Mouse (Mus musculus) stomach, embryonic 14.5 days (tissue): ENCODE data around the gene Zfp991. TPM values are rescaled to one million over a fixed set of nuclear protein-coding genes. Genes with fewer than 3 reads are reported as not detected.
A peak's percentile ranks its signal among the peaks of the same experiment; 100 is the strongest.
"Not testable (repeated sequence)": the region's sequence is repeated elsewhere in the genome, so short reads cannot be mapped to it uniquely, and the experiment has no call there.

ENCODE experiments used
- ATAC-seq: fragments of 200-750 bp; cut with Nextera tagmentation; 2 replicates; pipeline ENCODE4 v1.8.0; 2017; ENCODE audit warnings: low read depth, moderate TSS enrichment; ENCODE audit not compliant: insufficient number of reproducible peaks, insufficient read depth, low FRiP score
- H3K27ac ChIP-seq: fragments of 300-500 bp; sonication (generic); 2 replicates; pipeline ENCODE4 v1.5.1; 2014; ENCODE audit warnings: mild to moderate bottlenecking, low read length, moderate library complexity, mixed read lengths
- H3K27me3 ChIP-seq: fragments of 300-500 bp; sonication (generic); 2 replicates; pipeline ENCODE4 v1.6.1; 2014; ENCODE audit warnings: low read length, control low read depth, mixed read lengths; ENCODE audit not compliant: control insufficient read depth, insufficient read depth
- H3K36me3 ChIP-seq: fragments of 300-500 bp; sonication (generic); 2 replicates; pipeline ENCODE4 v1.6.1; 2014; ENCODE audit warnings: mild to moderate bottlenecking, control low read depth, low read length, moderate library complexity, mixed read lengths; ENCODE audit not compliant: control insufficient read depth, insufficient read depth
- H3K4me1 ChIP-seq: fragments of 300-500 bp; sonication (generic); 2 replicates; pipeline ENCODE4 v1.6.1; 2014; ENCODE audit warnings: low read length, control low read depth, mixed read lengths; ENCODE audit not compliant: control insufficient read depth, insufficient read depth
- H3K4me2 ChIP-seq: fragments of 300-500 bp; sonication (generic); replicated peaks from 2 replicates; pipeline ENCODE4 v1.6.1; 2014; ENCODE audit warnings: low read depth, low read length, control low read depth
- H3K4me3 ChIP-seq: fragments of 300-500 bp; sonication (generic); 2 replicates; pipeline ENCODE4 v1.5.1; 2014; ENCODE audit warnings: low read depth, low read length, control low read depth
- H3K9ac ChIP-seq: fragments of 300-500 bp; sonication (generic); replicated peaks from 2 replicates; pipeline ENCODE4 v1.6.1; 2014; ENCODE audit warnings: low read depth, mild to moderate bottlenecking, control low read depth, low read length, moderate library complexity, mixed read lengths
- H3K9me3 ChIP-seq: fragments of 300-500 bp; sonication (generic); 2 replicates; pipeline ENCODE4 v1.6.1; 2016; ENCODE audit warnings: low read depth, low read length, control low read depth; ENCODE audit not compliant: control insufficient read depth
- whole genome bisulfite sequencing: fragments of 180-500 bp; shearing (Covaris S2); extraction: QIAGEN DNeasy Blood & Tissue Kit; methylation state at CpG from one replicate; pipeline ENCODE4 v1.1.7; 2014; 5-methylcytosine and 5-hydroxymethylcytosine counted together
- polyA plus RNA-seq: library from polyadenylated mRNA; unstranded; fragments of >200 nt; fragmentation: Nextera tagmentation; extraction: Ambion mirVana; gene quantifications from 2 replicates; pipeline ENCODE4 v1.2.1, GENCODE M21; 2014

The Zfp991 gene
- polyA plus RNA-seq, 1 experiment from 2014 or later: 9.3 TPM

DNA sequence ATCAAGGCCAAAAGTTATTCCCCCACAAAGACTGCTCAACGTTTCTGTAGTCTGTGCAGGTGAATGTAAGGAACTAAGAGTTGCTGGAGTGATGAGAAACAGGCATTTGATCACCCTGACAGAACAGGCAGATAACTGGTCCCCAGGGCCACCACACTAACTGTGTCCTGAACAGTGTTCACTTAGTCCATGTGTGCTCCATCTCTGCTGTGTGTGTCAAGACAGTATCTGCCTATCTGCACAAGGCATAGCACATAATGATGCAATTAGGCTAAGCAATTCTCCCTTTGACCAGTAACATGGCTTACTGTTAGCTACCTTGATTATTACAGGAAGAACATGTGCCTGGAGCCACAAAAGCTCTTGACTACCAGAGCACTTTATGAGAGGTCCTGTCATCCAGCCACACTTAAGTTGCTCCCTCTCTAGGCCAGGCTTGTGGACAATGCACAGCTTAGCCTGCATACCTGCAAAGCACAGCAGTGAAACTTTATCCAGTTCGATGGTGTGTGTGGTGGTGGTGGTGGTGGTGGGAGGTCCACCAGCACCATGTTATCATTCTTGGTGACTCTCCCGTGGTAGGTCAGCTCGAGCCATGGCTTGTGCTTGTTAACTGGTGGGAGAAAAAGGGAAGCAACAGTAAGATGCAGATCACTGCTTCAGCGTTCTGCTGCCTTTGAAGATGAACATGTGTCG lies 67.4 kb downstream of the Zfp991 start:
- not testable (repeated sequence) for H3K4me1 ChIP-seq, H3K9me3 ChIP-seq, H3K4me2 ChIP-seq, ATAC-seq, H3K27me3 ChIP-seq, H3K36me3 ChIP-seq, H3K9ac ChIP-seq, H3K27ac ChIP-seq, H3K4me3 ChIP-seq
- WGBS: 70% methylated on average over 6 of the region's 6 CpGs

DNA sequence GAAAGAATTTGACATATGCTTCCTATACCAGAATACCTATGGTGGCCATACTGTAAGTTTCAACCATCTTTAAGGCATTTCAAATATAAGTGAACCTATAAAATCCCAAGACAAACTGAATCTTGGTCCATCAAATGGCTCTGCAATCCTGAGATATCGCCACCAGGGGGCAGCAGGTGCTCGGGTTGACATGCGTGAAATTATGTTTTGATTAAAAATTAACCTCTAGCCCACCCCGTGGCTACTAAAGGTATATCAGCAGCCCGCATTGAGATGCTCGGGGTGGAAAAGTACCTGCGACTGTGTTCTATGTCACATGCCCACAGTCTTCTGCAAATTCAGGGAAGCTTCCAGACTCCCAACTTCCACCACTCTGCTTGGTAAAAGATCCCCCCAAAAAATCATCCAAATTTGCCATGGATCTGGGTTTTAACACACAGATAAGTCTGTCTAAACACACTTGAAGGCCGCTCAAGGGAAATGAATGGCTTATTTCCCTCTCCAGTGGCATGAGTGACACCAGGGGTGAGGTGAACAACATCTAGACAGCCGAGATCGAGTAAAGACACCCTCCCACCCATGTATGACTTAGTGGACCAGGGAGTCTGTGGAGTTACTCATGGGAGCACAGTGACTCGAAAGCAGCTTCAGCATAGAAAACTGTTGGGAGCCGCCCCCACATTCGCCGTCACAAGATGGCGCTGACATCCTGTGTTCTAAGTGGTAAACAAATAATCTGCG lies 70.3 kb downstream of the Zfp991 start:
- not testable (repeated sequence) for H3K4me1 ChIP-seq, H3K9ac ChIP-seq, H3K27me3 ChIP-seq, H3K4me3 ChIP-seq, H3K4me2 ChIP-seq, H3K27ac ChIP-seq, H3K9me3 ChIP-seq, ATAC-seq, H3K36me3 ChIP-seq
- WGBS: 82% methylated on average over 10 of the region's 16 CpGs

DNA sequence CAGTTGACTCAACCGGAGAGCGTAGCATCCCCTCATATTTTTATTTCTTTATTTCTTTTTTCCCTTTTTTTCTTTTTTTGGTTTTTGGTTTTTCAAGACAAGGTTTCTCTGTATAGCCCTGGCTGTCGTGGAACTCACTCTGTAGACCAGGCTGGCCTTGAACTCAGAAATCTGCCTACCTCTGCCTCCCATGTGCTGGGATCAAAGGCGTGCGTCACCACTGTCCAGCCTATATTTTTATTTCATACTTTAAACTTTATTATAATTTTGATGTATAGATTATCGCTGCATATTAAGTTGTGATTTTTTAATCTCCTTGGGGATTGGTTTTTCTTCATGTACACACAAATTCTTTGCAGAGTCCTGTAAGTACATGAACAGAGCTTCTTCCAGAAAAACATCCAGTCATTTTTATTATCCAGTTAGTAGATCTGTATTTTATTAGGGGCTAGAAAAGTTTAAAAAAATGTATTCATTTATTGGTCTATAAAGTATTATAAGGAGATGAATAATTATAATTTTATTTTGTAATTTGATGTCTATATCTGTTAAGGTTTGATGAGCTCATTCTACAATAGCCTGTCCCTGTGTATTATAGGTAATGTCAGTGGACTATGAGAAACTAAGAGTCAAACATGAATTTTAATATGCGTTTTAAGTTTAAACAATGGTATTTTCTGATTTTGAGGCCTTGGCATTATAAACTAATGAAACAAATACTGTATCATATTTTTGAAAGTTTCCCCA lies 80.5 kb downstream of the Zfp991 start:
- not testable (repeated sequence) for H3K27ac ChIP-seq, H3K27me3 ChIP-seq, H3K4me1 ChIP-seq, H3K4me3 ChIP-seq, H3K4me2 ChIP-seq, H3K36me3 ChIP-seq, ATAC-seq, H3K9me3 ChIP-seq, H3K9ac ChIP-seq
- WGBS: 84% methylated on average over 3 of the region's 7 CpGs

DNA sequence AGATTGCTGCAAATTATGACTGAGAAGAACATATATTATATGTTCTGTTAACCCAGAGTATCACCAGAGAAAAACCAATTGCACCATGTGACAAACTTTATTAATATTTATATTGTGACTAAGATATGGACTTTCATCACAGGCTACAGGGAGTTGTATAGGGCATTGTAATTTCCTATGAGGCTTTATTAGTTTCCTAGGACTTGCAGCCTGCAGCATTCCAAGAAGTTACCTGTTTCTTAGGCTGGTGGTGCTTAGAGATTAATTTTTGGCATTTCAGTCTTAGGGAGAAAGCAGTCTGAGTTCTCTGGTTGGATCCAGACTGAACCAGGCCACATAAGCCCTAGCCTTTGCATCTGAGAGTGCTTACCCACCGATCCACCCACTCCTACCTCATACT lies 82.4 kb downstream of the Zfp991 start:
- H3K36me3 ChIP-seq, H3K27me3 ChIP-seq, H3K27ac ChIP-seq, H3K9ac ChIP-seq, H3K4me1 ChIP-seq, ATAC-seq, H3K9me3 ChIP-seq, H3K4me3 ChIP-seq, H3K4me2 ChIP-seq: not testable (repeated sequence)
- WGBS: no CpG with 5 or more reads among the region's 1 CpGs

DNA sequence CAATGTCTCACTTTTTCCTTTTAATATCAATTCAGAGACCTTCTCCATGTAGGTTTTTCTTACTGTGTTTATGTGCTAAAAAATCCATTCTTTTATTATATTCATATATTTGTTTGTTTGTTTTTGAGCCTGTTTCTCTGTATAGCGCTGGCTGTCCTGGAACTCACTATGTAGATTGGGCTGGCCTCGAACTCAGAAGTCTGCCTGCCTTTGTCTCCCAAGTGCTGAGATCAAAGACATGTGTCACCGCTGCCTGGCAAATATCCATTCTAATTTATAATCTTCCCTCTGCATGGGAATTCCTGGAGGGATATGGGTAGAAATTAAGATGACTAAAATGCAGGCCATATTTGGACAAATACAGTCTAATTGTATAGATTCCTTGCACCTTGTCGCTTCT lies 85.8 kb downstream of the Zfp991 start:
- not testable (repeated sequence) for H3K27me3 ChIP-seq, H3K9ac ChIP-seq, H3K9me3 ChIP-seq, ATAC-seq, H3K4me3 ChIP-seq, H3K4me2 ChIP-seq, H3K36me3 ChIP-seq, H3K27ac ChIP-seq, H3K4me1 ChIP-seq
- 81% methylated on average over 2 of the region's 4 CpGs for WGBS

DNA sequence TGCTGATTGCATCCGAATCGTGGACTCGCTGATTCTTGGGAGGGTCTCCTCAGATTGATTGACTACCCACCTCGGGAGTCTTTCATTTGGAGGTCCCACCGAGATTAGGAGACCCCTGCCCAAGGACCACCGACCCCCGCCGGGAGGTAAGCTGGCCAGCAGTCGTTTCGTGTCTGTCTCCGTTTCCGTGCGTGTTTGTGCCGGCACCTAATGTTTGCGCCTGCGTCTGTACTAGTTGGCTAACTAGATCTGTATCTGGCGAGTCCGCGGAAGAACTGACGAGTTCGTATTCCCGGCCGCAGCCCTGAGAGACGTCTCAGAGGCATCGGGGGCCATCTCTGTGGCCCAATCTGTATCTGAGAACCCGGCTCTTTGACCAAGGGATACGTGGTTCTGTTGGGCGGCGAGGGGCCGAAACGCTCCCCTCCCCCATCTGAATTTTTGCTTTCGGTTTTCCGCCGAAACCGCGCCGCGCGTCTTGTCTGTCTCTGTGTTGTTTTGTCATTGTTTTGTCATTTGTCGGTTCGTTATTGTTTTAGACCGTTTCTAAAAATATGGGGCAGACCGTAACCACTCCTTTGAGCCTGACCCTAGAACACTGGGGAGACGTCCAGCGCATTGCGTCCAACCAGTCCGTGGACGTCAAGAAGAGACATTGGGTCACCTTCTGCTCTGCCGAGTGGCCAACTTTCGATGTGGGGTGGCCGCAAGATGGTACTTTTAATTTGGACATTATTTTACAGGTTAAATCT lies 87.7 kb downstream of the Zfp991 start:
- ATAC-seq, H3K4me1 ChIP-seq, H3K9ac ChIP-seq, H3K27ac ChIP-seq, H3K36me3 ChIP-seq, H3K27me3 ChIP-seq, H3K9me3 ChIP-seq: not testable (repeated sequence)
- 73% methylated on average over 51 of the region's 51 CpGs for WGBS
- Histone ChIP-seq H3K4me3 (peak overlapping the region; percentile 15; the same call in 1 of the 2 replicates), H3K4me2 (peak overlapping the region; percentile 6; the same call in 1 of the 2 replicates)

DNA sequence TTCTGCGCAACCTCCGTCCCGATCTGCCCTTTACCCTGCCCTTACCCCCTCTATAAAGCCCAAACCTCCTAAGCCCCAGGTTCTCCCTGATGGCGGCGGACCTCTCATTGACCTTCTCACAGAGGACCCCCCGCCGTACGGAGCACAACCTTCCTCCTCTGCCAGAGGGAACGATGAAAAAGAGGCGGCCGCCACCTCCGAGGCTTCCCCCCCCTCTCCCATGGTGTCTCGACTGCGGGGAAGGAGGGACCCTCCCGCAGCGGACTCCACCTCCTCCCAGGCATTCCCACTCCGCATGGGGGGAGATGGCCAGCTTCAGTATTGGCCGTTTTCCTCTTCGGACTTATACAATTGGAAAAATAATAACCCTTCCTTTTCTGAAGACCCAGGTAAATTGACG lies 88.4 kb downstream of the Zfp991 start:
- not testable (repeated sequence) for H3K27ac ChIP-seq, H3K36me3 ChIP-seq, H3K4me3 ChIP-seq, H3K9ac ChIP-seq, ATAC-seq, H3K27me3 ChIP-seq, H3K4me2 ChIP-seq, H3K4me1 ChIP-seq
- 87% methylated on average over 18 of the region's 20 CpGs for whole genome bisulfite sequencing
- peaks cover 15% of the 10 kb centered on the region for H3K9me3 ChIP-seq

DNA sequence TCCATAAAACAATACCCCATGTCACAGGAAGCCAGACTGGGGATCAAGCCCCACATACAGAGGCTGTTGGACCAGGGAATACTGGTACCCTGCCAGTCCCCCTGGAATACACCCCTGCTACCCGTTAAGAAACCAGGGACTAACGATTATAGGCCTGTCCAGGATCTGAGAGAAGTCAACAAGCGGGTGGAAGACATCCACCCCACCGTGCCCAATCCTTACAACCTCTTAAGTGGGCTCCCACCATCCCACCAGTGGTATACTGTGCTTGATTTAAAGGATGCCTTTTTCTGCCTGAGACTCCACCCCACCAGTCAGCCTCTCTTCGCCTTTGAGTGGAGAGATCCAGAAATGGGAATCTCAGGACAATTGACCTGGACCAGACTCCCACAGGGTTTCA lies 90.2 kb downstream of the Zfp991 start:
- H3K36me3 ChIP-seq, H3K9ac ChIP-seq, ATAC-seq, H3K4me2 ChIP-seq, H3K27ac ChIP-seq, H3K4me3 ChIP-seq, H3K4me1 ChIP-seq, H3K27me3 ChIP-seq: not testable (repeated sequence)
- 83% methylated on average over 5 of the region's 5 CpGs for WGBS
- peaks cover 19% of the 10 kb centered on the region for H3K9me3 ChIP-seq
